Mouse (Mus musculus) liver, embryonic 14.5 days (tissue): Measurements from ENCODE around the gene Tmem82.

ENCODE experiments used
- CTCF ChIP-seq: IDR thresholded peaks from 2 replicates; pipeline ENCODE4 v1.5.1; 2016; ENCODE audit warnings: antibody characterized with exemption, low read depth, control low read depth
- EP300 ChIP-seq: IDR thresholded peaks from 2 replicates; pipeline ENCODE4 v1.6.1; 2016; ENCODE audit warnings: antibody characterized with exemption, low read depth

DNA sequence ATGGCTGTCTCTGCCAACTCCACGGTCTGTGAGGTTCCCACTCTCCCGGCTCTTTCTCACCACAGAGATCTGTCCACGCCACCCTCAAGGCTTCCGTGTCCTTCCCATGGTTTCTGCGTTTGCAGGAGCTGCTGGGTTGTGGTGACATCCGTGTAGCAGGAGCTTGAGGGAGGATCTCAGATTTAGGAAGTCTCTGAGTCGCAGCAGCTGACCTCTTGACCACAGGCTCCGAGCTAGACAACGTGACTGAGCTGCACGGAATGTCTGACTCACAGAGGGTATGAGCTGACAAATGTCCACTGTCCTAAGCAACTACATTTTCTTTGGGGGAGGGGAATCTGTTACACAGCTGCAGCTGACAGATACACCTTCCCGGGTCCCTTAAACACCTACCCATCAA, 12.6 kb downstream of the Tmem82 start, which contains the start of gene Fblim1:
- TF ChIP-seq CTCF: no peak
- TF ChIP-seq EP300: no peak
